Mouse (Mus musculus): ENCODE measurements around the gene Nme7.

Nme7 gene

DNA sequence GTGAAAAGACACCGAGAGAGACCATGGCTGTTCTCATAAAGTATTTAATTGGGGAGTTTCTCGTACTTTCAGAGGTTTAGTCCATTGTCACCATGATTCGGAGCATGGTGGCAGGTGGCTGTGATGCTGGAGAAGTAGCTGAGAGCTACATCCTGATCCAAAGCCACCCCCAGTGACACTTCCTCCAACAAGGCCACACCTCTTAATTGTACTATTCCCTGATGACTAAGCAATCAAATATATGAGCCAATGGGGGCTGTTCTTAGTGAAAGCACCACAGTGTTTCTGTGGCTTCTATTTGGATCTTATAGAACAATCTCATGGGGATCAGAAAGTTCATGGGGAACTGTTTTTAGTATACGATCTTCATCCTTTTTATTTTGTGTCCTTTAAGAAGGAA is 85.8 kb downstream of the Nme7 start:
- no peak for DNase-seq

DNA sequence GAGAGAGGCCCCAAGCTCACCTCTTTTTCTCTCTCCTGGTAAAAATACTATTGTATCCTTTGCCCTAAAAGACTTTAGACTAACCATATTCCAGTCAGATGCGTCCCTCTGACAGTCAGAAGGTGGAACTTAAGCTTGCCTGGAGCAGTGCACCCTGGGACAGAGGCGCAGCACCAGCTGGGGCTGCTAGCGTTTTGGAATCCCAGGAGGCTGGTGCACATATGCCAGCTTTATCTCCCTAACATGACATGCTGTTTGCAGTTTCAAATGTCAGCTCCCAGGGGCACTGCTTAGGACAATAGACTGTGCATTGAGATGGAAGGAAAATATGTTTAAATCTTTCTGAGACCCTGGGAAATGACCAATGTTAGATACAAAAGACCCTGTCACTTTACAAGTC is 88.3 kb downstream of the Nme7 start:
- no peak for DNase-seq

DNA sequence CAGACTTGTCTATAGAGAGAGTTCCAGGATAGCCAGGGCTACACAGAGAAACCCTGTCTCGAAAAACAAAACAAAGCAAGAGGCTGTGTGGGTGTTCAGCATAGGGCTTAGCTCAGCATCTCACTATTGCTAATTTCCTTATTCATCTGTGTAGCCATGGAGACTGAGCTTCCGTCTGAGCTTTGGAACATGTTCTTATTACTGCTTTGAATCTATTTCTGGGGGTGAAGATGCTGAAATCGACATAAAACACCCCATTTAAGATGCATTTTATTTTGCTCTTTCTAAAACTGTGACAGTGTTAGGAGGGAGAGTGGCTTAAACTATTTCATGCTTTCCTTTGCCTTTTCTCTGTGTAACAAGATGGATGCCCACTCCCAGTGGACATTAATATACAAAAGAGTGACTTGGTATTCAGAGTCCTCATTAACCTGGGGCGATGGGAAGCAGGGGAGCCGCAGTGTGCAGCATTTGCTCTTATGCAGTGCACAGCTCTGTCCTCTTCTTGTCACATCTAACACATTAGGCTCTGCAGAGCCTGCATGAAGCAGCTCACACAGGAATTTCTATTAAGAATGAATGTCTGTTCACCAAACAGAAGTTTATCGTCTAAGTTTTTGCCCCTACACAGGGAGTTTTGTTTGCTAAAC is 91.3 kb downstream of the Nme7 start:
- DNase-seq: no peak

GRCm38 (mm10) chr1:164397672-164398071 is 93.8 kb downstream of the Nme7 start:
- no peak for DNase-seq

- DNase-seq: no peak
Measured at GRCm38 (mm10) chr1:164399578-164399977, 95.7 kb downstream of the Nme7 start.

- no peak for DNase-seq
Measured at GRCm38 (mm10) chr1:164405385-164405802, 101.5 kb downstream of the Nme7 start.

DNA sequence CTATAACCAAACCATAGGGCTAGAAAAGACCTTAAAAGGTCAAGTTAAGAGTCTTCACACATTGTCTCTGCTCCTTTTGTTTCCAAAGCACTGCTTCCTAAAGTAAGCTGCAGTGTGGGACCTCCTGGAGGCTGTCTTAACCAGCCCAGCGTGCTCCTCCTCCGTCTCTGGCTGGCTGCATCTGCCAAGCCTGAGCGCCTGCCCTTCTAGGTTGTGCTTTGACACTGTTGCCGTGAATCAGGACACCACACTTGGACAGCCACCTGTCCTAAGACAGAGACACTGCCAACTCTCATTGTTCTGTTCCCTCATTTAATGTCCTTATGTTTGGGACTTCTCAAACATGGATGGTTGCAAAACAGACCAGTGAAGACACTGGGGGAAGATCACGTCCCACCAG is 102.6 kb downstream of the Nme7 start:
- no peak for DNase-seq

GRCm38 (mm10) chr1:164408655-164409054 is 104.7 kb downstream of the Nme7 start:
- no peak for DNase-seq

DNA sequence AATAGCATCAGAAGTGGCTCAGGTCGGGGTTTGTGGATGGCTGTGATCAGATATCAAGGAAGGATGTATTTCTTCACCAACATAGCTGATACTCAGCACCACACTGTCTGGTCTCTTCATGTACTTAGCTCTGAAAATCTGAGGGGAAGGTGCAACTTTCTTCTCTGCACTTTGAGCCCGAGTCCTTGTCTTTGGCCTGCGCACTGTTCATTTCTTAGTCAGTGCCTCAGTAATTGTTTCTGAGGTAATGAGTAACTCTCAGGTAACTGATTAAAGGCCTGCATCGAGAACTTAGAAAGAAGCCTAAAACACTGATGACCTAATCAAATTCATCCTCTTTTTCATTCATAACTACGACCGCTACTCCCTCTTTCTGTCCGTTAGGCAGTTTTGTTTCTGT is 107.4 kb downstream of the Nme7 start:
- DNase-seq: no peak

- DNase-seq: no peak
Measured at GRCm38 (mm10) chr1:164412906-164413305, 109.0 kb downstream of the Nme7 start.

GRCm38 (mm10) chr1:164413608-164414007 is 109.7 kb downstream of the Nme7 start:
- no peak for DNase-seq

DNA sequence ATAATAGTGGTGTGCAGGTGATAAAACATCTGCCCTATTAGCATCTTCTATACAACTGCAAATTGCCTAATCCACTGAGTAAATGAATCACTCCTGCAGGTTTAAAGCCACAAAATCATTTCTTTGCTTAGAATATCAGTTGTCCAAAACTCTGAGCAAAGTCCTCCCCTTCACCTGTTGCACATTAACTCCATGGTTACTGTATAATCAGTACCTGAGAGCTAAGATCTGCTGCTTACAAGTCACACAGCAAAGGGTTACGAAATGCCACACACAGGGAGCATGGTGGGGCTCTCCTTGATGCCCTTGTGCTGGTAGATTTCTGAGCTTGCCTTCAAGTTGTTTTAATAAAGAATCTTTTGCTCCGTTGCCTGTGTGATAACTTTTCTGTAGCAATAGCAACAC is 111.4 kb downstream of the Nme7 start:
- no peak for DNase-seq

GRCm38 (mm10) chr1:164416692-164417394 is 112.9 kb downstream of the Nme7 start:
- DNase-seq: no peak

GRCm38 (mm10) chr1:164417604-164418003 is 113.7 kb downstream of the Nme7 start:
- no peak for DNase-seq

- no peak for DNase-seq
Measured at GRCm38 (mm10) chr1:164418320-164418719, 114.4 kb downstream of the Nme7 start.

GRCm38 (mm10) chr1:164419401-164419800 is 115.5 kb downstream of the Nme7 start:
- DNase-seq: no peak

GRCm38 (mm10) chr1:164420623-164421354 is 116.9 kb downstream of the Nme7 start:
- DNase-seq: no peak

- no peak for DNase-seq
Measured at GRCm38 (mm10) chr1:164426227-164426626, 122.3 kb downstream of the Nme7 start.

DNA sequence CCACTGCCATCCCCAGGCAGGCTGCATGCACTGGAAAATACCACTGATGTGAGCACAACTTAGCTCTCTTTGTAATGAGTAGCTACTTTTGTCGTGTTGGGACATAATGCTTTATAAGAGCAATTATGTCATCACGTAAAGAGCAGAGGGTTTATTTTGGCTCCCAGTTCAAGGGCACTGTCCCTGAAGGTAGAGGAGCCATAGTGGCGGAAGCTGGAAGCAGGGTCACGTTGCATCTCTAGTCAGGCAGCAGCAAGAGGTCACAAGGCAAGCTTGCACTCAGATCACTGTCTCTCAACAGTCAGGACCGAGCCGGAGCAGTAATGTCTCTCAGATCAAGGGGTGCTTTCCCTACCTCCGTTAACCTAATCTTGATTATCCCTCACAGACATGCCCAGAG is 123.9 kb downstream of the Nme7 start:
- no peak for DNase-seq

DNA sequence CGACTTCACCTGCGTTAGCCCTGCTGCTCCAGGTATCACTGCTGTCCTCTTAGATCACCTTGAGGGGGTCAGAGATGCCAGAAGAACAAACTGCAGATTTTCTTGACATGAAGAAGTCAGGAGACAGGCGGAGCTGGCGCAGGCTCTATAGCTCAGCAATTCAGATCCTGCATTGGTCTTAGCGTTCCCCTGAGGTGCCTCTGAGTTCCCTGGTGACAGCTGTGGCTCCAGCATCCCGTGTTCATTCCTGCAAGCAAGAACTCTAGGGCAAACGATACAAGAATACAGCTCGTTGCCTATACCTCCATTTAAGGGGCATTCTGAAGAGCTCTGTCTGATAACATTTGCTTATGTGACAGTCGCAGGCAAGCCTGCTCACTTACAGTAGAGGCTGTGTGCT is 124.7 kb downstream of the Nme7 start:
- DNase-seq: no peak

DNA sequence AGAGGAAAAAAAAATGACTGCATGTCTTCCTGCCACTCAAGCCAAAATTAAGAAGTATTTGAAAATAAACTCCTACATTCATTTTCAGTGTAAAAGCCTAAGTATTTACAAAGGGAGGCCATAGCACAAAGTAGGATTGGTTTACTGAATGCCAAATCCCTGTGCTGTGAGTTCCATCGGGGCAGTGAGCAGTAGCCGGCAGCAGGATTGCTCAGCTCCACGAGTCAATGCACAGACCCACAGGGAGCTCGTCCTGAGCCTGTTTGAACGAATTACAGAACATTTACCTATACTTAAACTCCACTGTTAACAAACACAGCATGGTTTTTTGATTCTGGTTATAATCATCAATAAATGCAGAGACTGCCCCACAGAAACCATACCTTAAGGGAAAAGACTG is 128.7 kb downstream of the Nme7 start:
- DNase-seq: no peak

DNA sequence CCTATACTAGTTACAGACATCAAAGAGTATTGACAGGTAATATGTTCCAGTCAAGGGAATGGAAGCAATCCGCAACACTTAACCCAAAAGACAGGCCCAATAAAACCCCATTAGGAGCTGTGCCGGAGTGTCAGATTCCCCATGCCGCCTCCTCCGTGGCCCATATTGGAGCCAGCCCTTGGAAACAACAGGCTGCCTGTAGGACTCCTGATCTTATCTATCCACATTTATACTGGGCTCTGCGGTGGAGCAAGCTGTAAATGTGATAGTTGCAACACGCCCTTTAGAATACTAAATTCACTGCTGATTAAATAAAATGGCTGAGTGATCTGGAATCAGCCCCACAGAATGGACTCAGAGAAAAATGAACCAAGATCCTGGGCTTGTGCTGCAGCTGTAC is 130.1 kb downstream of the Nme7 start:
- no peak for DNase-seq

DNA sequence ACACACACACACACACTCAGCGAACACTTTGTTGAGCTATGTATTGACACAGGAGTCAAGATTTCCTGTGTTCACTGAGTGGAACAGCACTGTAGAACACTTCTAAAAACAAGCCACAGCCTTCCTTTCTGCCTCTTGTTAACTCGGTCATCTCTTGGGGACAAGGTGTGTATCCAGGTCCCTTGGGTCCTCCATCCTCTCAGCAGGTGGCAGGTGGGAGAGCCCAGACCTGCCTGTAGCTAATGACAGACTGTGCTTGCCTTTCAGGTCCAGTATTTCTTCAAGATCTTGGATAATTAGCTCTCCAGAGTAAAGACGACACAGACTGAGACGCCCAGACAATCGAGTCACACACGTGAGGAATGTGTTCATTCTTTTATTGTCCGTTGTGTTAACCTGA is 132.8 kb downstream of the Nme7 start:
- DNase-seq: no peak

- DNase-seq: no peak
Measured at GRCm38 (mm10) chr1:164440230-164440629, 136.3 kb downstream of the Nme7 start.
